Mouse (Mus musculus) embryonic facial prominence, embryonic 12.5 days (tissue): Measurements from ENCODE around the gene Creg2. TPM values are rescaled to one million over a fixed set of nuclear protein-coding genes. Genes with fewer than 3 reads are reported as not detected.

Experiments
- polyA plus RNA-seq: library from polyadenylated mRNA; unstranded; fragments of >200 nt; fragmentation: Nextera tagmentation; extraction: Ambion mirVana; gene quantifications from 2 replicates; pipeline ENCODE4 v1.2.1, GENCODE M21; 2016

Gene Creg2
- polyA plus RNA-seq, 1 experiment from 2014 or later: 0.26 TPM

Other genes starting within 250 kb of the Creg2 start
- 9.4 and 9.9 TPM in 2 replicates for gene Tbc1d8, start 172.7 kb downstream of the Creg2 start, polyA plus RNA-seq
- 30.8 and 32.3 TPM in 2 replicates for gene Cnot11, start 116.5 kb downstream of the Creg2 start, polyA plus RNA-seq
- gene Rnf149, start 74.1 kb downstream of the Creg2 start, polyA plus RNA-seq: 36.2 and 36.3 TPM in 2 replicates
- gene Rfx8, start 69.5 kb upstream of the Creg2 start, polyA plus RNA-seq: 3.0 and 3.3 TPM in 2 replicates
- gene Gm3646, start 153.9 kb upstream of the Creg2 start, polyA plus RNA-seq: not detected in 2 replicates
- gene Map4k4, start 249.4 kb upstream of the Creg2 start, polyA plus RNA-seq: 58.8 and 67.3 TPM in 2 replicates